Mouse (Mus musculus) lung, postnatal 10 days (tissue): ENCODE results near the gene Olfr12.

ENCODE experiments used
- DNase-seq: peaks from one replicate; pipeline ENCODE4 v3.0.0; 2021

The Olfr12 gene

DNA sequence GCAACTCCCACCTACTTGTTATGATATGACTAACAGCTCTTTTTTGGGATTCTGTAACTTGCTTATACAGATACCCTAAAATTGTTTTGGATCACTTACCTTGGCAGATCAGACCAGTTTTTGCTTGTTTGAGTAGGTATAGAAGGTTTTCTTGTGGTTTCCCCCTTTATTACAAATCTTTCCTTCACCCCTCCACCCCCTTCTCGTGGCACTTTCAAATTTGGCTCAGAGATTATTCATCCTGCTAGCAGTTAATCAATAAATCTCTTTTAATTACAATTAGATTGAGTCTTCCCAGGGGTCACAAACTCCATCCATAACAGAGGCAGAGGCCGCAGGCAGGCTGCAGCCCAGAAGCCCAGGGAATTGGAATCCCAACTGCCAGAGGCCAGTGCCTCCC lies at the start of gene Olfr12:
Gene Olfr12, plus strand, starts transcription at position 301 of the 400 bp plus-strand sequence.
- DNase-seq, result no peak

- DNase-seq, result no peak
Measured at GRCm38 (mm10) chr1:92571022-92571421, 46.6 kb upstream of the Olfr12 start, which contains the start of gene Olfr1413. Olfr1413 (plus strand) TSS chr1:92571322.

DNA sequence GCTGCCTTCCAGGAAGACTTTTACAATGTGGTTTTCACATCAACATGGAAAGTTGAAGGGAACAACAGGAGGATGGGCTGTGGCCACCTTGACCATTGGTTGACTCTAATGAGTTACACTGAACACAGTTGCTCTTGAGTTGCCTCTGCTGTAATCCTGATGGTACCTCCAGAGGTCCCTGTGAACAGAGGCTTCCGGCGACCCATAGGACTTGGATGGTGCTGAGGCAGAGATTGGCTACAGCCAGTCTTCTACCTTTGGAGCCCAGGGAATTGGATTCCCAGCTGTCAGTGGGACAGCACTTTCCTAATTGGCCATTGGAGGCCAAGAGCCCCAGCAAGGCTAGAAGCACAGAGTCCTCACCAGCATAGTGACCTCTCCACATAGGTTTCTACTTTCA lies 32.1 kb upstream of the Olfr12 start, which contains the start of gene Olfr1412:
Gene Olfr1412, plus strand, starts transcription at position 301 of the 400 bp plus-strand sequence.
- DNase-seq, result no peak

- DNase-seq, result no peak
Measured at GRCm38 (mm10) chr1:92594111-92594510, 23.5 kb upstream of the Olfr12 start, which contains the start of gene Olfr1411. Olfr1411 (plus strand) TSS chr1:92594411.

- no peak for DNase-seq
Measured at GRCm38 (mm10) chr1:92596019-92596418, 21.6 kb upstream of the Olfr12 start.

GRCm38 (mm10) chr1:92605482-92605881 lies 12.1 kb upstream of the Olfr12 start, which contains the start of gene Olfr1410:
Olfr1410 (plus strand) TSS chr1:92605782.
- no peak for DNase-seq

DNA sequence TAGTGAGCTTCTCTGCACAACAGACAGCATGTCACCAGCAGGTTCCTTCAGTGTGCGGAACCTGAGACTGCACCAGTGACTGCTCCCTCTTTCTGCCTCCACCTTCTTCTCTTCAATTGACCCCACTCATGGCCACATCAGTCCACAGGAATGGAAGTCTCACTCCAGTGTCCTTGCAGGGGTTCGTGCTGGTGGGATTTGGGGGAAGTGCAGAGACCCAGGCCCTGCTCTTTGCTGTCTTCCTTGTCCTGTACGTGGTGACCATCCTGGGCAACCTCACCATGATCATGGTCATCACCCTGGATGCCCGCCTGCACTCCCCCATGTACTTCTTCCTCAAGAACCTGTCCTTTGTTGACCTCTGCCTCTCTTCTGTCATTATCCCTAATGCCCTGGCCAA lies 9.9 kb upstream of the Olfr12 start:
- no peak for DNase-seq

GRCm38 (mm10) chr1:92611008-92611407 lies 6.6 kb upstream of the Olfr12 start:
- DNase-seq, result peak; percentile 43

DNA sequence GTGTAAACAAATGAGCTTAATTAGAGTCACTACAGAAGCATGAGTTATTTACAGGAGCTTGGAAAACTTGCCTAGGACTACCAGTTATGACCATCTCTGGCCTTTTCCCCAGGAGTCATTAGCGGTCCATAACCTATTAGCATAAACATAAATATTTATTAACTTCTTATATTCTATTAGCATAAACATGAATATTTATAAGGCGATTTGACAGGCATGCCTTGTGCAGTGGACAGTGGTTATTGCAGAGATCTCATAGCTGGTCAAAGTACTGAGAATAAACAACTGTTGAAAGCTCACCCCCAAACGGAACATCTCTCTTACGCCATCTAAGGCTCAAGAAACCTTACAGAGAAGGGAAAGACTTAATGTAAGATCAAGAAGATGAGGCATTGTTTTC lies 4.4 kb upstream of the Olfr12 start:
- no peak for DNase-seq

DNA sequence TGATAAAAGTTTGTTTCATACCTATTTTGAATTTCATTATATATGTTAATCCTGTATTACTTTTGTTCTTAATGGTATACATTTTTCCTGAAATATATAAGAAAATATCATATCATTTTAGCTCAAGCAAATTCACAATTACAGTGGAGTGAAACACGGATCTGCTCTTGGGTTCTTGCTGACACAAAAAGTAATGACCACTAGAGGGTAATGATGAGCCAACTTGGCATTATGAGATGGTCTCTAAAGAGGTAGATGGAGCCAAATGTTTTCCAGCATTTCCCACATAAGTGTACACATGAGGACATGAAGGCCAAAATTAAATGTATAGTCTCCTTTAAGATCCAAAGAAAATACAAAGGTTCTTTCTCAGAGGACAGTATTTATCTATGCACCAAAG lies 3.1 kb upstream of the Olfr12 start:
- peak; percentile 36 for DNase-seq

GRCm38 (mm10) chr1:92616046-92616445 lies 1.5 kb upstream of the Olfr12 start:
- DNase-seq, result no peak

DNA sequence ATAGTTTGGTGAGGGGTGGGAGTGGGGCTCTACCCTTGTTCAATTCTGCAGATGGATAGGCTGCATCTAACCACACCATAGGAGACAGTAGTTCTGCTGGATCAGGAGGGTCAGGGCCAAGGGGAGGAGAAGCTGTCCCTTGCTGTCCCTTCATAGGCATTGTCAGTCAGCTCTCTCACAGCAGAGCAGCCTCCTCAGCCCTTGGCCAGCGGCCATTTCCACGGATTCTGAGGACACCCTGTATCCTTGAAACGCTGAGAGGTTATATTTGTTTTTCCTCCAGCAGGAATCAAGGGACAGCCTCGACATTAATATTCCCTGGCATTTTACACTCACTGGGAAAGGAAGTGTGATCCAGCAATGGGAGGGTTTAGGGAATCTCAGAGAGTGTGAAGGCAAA lies 772 bp downstream of the Olfr12 start:
- no peak for DNase-seq

- no peak for DNase-seq
Measured at GRCm38 (mm10) chr1:92628227-92628626, 10.6 kb downstream of the Olfr12 start.

- DNase-seq, result no peak
Measured at GRCm38 (mm10) chr1:92632196-92632595, 14.6 kb downstream of the Olfr12 start.

- no peak for DNase-seq
Measured at GRCm38 (mm10) chr1:92632948-92633347, 15.4 kb downstream of the Olfr12 start.

- no peak for DNase-seq
Measured at GRCm38 (mm10) chr1:92633726-92634125, 16.1 kb downstream of the Olfr12 start.

- no peak for DNase-seq
Measured at GRCm38 (mm10) chr1:92634569-92634968, 17.0 kb downstream of the Olfr12 start.

DNA sequence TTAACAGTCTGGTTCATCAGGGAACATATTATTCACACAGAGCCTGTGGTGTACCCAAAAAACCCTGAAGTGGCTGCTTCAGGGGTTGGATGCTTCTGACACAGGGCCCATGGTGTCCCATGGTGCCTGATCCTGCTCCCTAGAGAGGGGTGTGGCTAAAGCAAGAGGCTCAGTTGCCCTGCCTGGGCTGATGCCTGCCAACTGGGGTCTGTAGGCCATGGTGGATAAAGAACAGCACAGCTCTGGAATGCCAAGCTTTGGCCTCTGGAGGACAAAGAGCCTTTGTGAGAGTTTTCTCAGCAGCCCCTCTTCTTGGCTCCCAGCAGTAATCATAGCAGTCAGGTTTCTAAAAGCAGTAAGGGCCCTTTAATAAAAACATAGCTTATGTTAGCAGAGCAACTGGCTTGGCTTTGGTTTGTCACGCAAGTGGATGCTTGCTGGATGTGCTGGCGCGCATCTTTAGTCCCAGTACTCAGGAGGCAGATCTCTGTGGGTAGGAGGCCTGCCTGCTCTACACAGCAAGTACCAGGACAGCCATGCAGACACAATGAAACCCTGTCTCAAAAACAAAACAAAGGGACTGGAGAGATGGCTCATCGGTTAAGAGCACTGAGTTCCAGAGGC lies 17.5 kb downstream of the Olfr12 start:
- DNase-seq, result no peak

DNA sequence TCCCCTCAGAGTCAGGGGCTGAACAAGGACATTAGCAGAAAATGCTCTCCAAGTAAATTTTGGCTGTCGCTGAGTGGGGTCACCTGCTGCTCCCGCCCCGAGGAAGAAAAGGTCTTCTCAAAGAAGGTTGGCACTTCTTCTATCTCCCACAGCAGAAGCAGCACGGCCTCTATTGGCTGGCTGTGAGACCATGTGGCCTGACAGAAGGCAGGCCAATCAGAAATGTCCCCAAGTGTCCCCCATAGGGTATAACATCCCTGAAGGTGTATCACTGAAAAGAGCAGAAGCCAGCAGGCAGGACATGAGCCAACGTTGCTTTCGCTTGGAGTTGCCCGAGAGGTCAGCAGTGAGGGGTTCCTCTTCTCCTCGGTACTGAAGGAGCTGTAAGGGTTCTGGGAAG lies 18.4 kb downstream of the Olfr12 start:
- no peak for DNase-seq

GRCm38 (mm10) chr1:92636676-92637075 lies 19.1 kb downstream of the Olfr12 start:
- no peak for DNase-seq

- no peak for DNase-seq
Measured at GRCm38 (mm10) chr1:92637501-92638172, 20.0 kb downstream of the Olfr12 start.

DNA sequence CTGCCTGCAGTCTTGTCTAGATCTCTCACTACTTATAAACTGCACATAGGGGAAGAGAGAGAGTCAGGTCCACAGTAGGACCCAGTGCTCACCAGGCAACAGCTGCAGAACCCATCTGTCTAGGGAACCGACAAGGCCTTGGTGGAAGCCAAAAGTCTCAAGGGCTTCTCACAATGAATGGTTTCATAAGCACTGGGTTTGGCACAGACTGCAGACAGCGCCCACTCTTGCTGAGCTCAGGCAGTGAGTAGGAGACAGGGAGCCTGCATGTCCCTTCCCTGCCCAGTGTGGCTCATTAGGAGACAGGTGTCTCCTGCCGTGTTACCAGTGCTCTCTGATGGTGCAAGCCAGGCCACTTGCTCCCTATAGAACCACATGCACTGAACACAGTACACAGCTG lies 20.6 kb downstream of the Olfr12 start:
- DNase-seq, result peak; percentile 18

DNA sequence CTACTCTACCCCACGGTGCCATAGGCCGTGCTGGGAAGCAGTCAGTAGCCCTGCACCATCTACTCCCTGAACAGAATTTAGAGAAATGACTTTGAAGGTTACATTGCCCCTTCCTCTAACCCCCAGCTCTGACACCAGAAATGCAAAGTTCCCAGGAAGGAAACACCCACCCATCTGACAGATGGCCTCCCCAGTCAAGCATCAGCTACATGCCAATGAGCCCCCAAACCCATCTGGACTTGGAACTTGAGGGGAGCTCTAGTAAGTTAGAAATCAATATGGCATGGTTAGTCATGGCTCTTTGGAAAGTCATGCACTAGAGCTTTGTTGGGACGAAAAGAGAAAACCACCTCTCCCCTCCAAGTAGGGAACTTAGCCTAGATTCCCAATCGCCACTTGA lies 21.1 kb downstream of the Olfr12 start:
- no peak for DNase-seq

GRCm38 (mm10) chr1:92640393-92640792 lies 22.8 kb downstream of the Olfr12 start:
- no peak for DNase-seq
